Mouse (Mus musculus) forebrain, embryonic 13.5 days (tissue): ENCODE results near the gene Gm20449. TPM values are rescaled to one million over a fixed set of nuclear protein-coding genes. Genes with fewer than 3 reads are reported as not detected.
"Not testable (repeated sequence)": the region's sequence is repeated elsewhere in the genome, so short reads cannot be mapped to it uniquely, and the experiment has no call there.

ENCODE experiments used
- ATAC-seq: fragments of 200-750 bp; cut with Nextera tagmentation; 2 replicates; pipeline ENCODE4 v1.8.0; 2017
- H3K27ac ChIP-seq: fragments of 300-500 bp; sonication (generic); 2 replicates; pipeline ENCODE4 v1.5.1; 2015; ENCODE audit warnings: inconsistent platforms, mild to moderate bottlenecking, moderate library complexity
- H3K27me3 ChIP-seq: fragments of 300-500 bp; sonication (generic); 2 replicates; pipeline ENCODE4 v1.6.1; 2015; ENCODE audit warnings: mild to moderate bottlenecking, inconsistent platforms
- H3K36me3 ChIP-seq: fragments of 300-500 bp; sonication (generic); 2 replicates; pipeline ENCODE4 v1.6.1; 2015; ENCODE audit warnings: mild to moderate bottlenecking, inconsistent platforms; ENCODE audit not compliant: poor library complexity, severe bottlenecking
- H3K4me1 ChIP-seq: fragments of 300-500 bp; sonication (generic); 2 replicates; pipeline ENCODE4 v1.6.1; 2015; ENCODE audit warnings: inconsistent platforms
- H3K4me2 ChIP-seq: fragments of 300-500 bp; sonication (generic); 2 replicates; pipeline ENCODE4 v1.6.1; 2015; ENCODE audit warnings: inconsistent platforms, mild to moderate bottlenecking, moderate library complexity
- H3K4me3 ChIP-seq: fragments of 300-500 bp; sonication (generic); 2 replicates; pipeline ENCODE4 v1.5.1; 2015; ENCODE audit warnings: mild to moderate bottlenecking, inconsistent platforms
- H3K9ac ChIP-seq: fragments of 300-500 bp; sonication (generic); 2 replicates; pipeline ENCODE4 v1.6.1; 2015; ENCODE audit warnings: mild to moderate bottlenecking, inconsistent platforms
- H3K9me3 ChIP-seq: fragments of 300-500 bp; sonication (generic); replicated peaks from 2 replicates; pipeline ENCODE4 v1.6.1; 2016; ENCODE audit warnings: inconsistent platforms
- WGBS: fragments of 180-500 bp; shearing (Covaris S2); methylation state at CpG from one replicate; pipeline ENCODE4 v1.1.7; 2015; 5-methylcytosine and 5-hydroxymethylcytosine counted together
- polyA plus RNA-seq: library from polyadenylated mRNA; unstranded; fragments of >200 nt; fragmentation: Nextera tagmentation; extraction: Ambion mirVana; gene quantifications from 2 replicates; pipeline ENCODE4 v1.2.1, GENCODE M21; 2015

The Gm20449 gene
- 0.06 TPM in 1 of 2 replicates, not detected in the other for polyA plus RNA-seq

- Histone ChIP-seq H3K4me1 (no peaks in the 10 kb centered on the region), H3K27ac (no peak within 1 kb of the TSS), H3K36me3 (peaks cover 7% of the 10 kb centered on the region), H3K4me3 (peak within 1 kb of the TSS; percentile 61), H3K27me3 (no peaks in the 10 kb centered on the region), H3K9me3 (peaks cover 13% of the 10 kb centered on the region), H3K4me2 (peak within 1 kb of the TSS; percentile 66), H3K9ac (peak within 1 kb of the TSS; percentile 63)
- 0% methylated on average over 18 of the region's 18 CpGs for WGBS
- ATAC-seq: peak; percentile 99
Observed at GRCm38 (mm10) chr7:41499389-41500049, at the start of gene Gm20449, which contains the start of gene AW146154. Gm20449 (minus strand) TSS chr7:41499417. AW146154 (minus strand) TSS chr7:41499890.

GRCm38 (mm10) chr7:41512672-41513071 is 13.5 kb upstream of the Gm20449 start:
- 79% methylated on average over 3 of the region's 3 CpGs for WGBS
- Histone ChIP-seq H3K4me2 (no peak overlapping the region), H3K27me3 (no peaks in the 10 kb centered on the region), H3K27ac (no peak overlapping the region), H3K9ac (no peak overlapping the region), H3K4me1 (no peaks in the 10 kb centered on the region), H3K36me3 (no peaks in the 10 kb centered on the region), H3K4me3 (no peak overlapping the region), H3K9me3 (peaks cover 14% of the 10 kb centered on the region)
- no peak for ATAC-seq

- Histone ChIP-seq H3K4me1 (no peaks in the 10 kb centered on the region), H3K9me3 (peaks cover 18% of the 10 kb centered on the region), H3K9ac (no peak overlapping the region), H3K36me3 (no peaks in the 10 kb centered on the region), H3K4me3 (no peak overlapping the region), H3K27me3 (no peaks in the 10 kb centered on the region), H3K4me2 (no peak overlapping the region), H3K27ac (no peak overlapping the region)
- WGBS: 27% methylated on average over 1 of the region's 1 CpGs
- ATAC-seq: no peak
Observed at GRCm38 (mm10) chr7:41512207-41512606, 13.0 kb upstream of the Gm20449 start.

- Histone ChIP-seq H3K9ac (no peak overlapping the region), H3K4me2 (no peak overlapping the region), H3K27ac (no peak overlapping the region), H3K36me3 (no peaks in the 10 kb centered on the region), H3K4me1 (no peaks in the 10 kb centered on the region), H3K27me3 (no peaks in the 10 kb centered on the region), H3K4me3 (no peak overlapping the region), H3K9me3 (peaks cover 9% of the 10 kb centered on the region; the same call in 1 of the 2 replicates)
- ATAC-seq: no peak
- 50% methylated on average over 1 of the region's 1 CpGs for WGBS
Observed at GRCm38 (mm10) chr7:41502402-41502801, 3.2 kb upstream of the Gm20449 start.

GRCm38 (mm10) chr7:41500151-41500934 is 1.1 kb upstream of the Gm20449 start:
- WGBS: 22% methylated on average over 22 of the region's 22 CpGs
- no peaks in the 10 kb centered on the region for H3K36me3 ChIP-seq
- H3K4me1 ChIP-seq: no peaks in the 10 kb centered on the region
- no peak overlapping the region for H3K27ac ChIP-seq
- peak overlapping the region; percentile 66 for H3K4me2 ChIP-seq
- peaks cover 8% of the 10 kb centered on the region; the same call in 1 of the 2 replicates for H3K9me3 ChIP-seq
- no peak for ATAC-seq
- H3K27me3 ChIP-seq: no peaks in the 10 kb centered on the region
- peak overlapping the region; percentile 61 for H3K4me3 ChIP-seq
- 0 out of 2 replicates have a peak overlapping the region, but pooled peaks have one; percentile 63 for H3K9ac ChIP-seq

GRCm38 (mm10) chr7:41499018-41499388 is 214 bp downstream of the Gm20449 start:
- Histone ChIP-seq H3K36me3 (peaks cover 10% of the 10 kb centered on the region), H3K4me2 (peak overlapping the region; percentile 66), H3K9ac (peak overlapping the region; percentile 48), H3K9me3 (peaks cover 16% of the 10 kb centered on the region), H3K4me3 (peak overlapping the region; percentile 61)
- H3K27me3 ChIP-seq, H3K4me1 ChIP-seq, ATAC-seq, H3K27ac ChIP-seq: not testable (repeated sequence)
- 0% methylated on average over 6 of the region's 6 CpGs for WGBS

GRCm38 (mm10) chr7:41498464-41498863 is 753 bp downstream of the Gm20449 start:
- Histone ChIP-seq H3K4me2 (peak overlapping the region; percentile 66), H3K4me3 (peak overlapping the region; percentile 61), H3K36me3 (peaks cover 10% of the 10 kb centered on the region), H3K9me3 (peaks cover 16% of the 10 kb centered on the region)
- 69% methylated on average over 3 of the region's 4 CpGs for WGBS
- H3K27me3 ChIP-seq, ATAC-seq, H3K27ac ChIP-seq, H3K9ac ChIP-seq, H3K4me1 ChIP-seq: not testable (repeated sequence)

GRCm38 (mm10) chr7:41497871-41498270 is 1.3 kb downstream of the Gm20449 start:
- H3K9ac ChIP-seq: no peak overlapping the region
- H3K4me1 ChIP-seq: no peaks in the 10 kb centered on the region
- no peaks in the 10 kb centered on the region for H3K27me3 ChIP-seq
- H3K36me3 ChIP-seq: peaks cover 10% of the 10 kb centered on the region
- peaks cover 16% of the 10 kb centered on the region for H3K9me3 ChIP-seq
- no peak overlapping the region for H3K27ac ChIP-seq
- H3K4me2 ChIP-seq: no peak overlapping the region
- ATAC-seq: no peak
- whole genome bisulfite sequencing: 97% methylated on average over 2 of the region's 2 CpGs
- H3K4me3 ChIP-seq: no peak overlapping the region

- Histone ChIP-seq H3K36me3 (no peaks in the 10 kb centered on the region), H3K27me3 (no peaks in the 10 kb centered on the region), H3K4me3 (no peak overlapping the region), H3K4me1 (no peaks in the 10 kb centered on the region), H3K27ac (no peak overlapping the region), H3K4me2 (no peak overlapping the region), H3K9me3 (peaks cover 12% of the 10 kb centered on the region), H3K9ac (no peak overlapping the region)
- WGBS: 10% methylated on average over 10 of the region's 10 CpGs
- no peak for ATAC-seq
Observed at GRCm38 (mm10) chr7:41451864-41452263, 47.4 kb downstream of the Gm20449 start.

- not testable (repeated sequence) for H3K27ac ChIP-seq, H3K4me3 ChIP-seq, H3K4me1 ChIP-seq, H3K4me2 ChIP-seq, H3K9me3 ChIP-seq, H3K27me3 ChIP-seq, H3K36me3 ChIP-seq, ATAC-seq, H3K9ac ChIP-seq
- WGBS: 73% methylated on average over 1 of the region's 1 CpGs
Observed at GRCm38 (mm10) chr7:41448596-41448995, 50.6 kb downstream of the Gm20449 start, which contains the start of gene Vmn2r57. Vmn2r57 (minus strand) TSS chr7:41448696.

- ATAC-seq: no peak
- Histone ChIP-seq H3K9ac (no peak overlapping the region), H3K4me1 (no peaks in the 10 kb centered on the region), H3K36me3 (no peaks in the 10 kb centered on the region), H3K27me3 (no peaks in the 10 kb centered on the region), H3K9me3 (no peaks in the 10 kb centered on the region), H3K4me3 (no peak overlapping the region), H3K4me2 (peak overlapping the region; percentile 22; the same call in 1 of the 2 replicates), H3K27ac (no peak overlapping the region)
- 74% methylated on average over 4 of the region's 4 CpGs for WGBS
Observed at GRCm38 (mm10) chr7:41394130-41394529, 105.1 kb downstream of the Gm20449 start.
